Mouse (Mus musculus) hindbrain, embryonic 15.5 days (tissue): ENCODE results near the gene Zfp683. TPM values are rescaled to one million over a fixed set of nuclear protein-coding genes. Genes with fewer than 3 reads are reported as not detected.
A peak's percentile ranks its signal among the peaks of the same experiment; 100 is the strongest.

Source experiments
- ATAC-seq: fragments of 200-750 bp; cut with Nextera tagmentation; 2 replicates; pipeline ENCODE4 v1.8.0; 2017; ENCODE audit warnings: low read depth, moderate number of reproducible peaks, moderate TSS enrichment; ENCODE audit not compliant: low FRiP score
- H3K27ac ChIP-seq: fragments of 300-500 bp; sonication (generic); replicated peaks from 2 replicates; pipeline ENCODE4 v1.5.1; 2015; ENCODE audit warnings: mild to moderate bottlenecking, inconsistent platforms
- H3K27me3 ChIP-seq: fragments of 300-500 bp; sonication (generic); 2 replicates; pipeline ENCODE4 v1.6.1; 2015; ENCODE audit warnings: control low read depth, inconsistent platforms
- H3K36me3 ChIP-seq: fragments of 300-500 bp; sonication (generic); 2 replicates; pipeline ENCODE4 v1.6.1; 2015; ENCODE audit warnings: control low read depth, inconsistent platforms
- H3K4me1 ChIP-seq: fragments of 300-500 bp; sonication (generic); replicated peaks from 2 replicates; pipeline ENCODE4 v1.6.1; 2015; ENCODE audit warnings: control low read depth, inconsistent platforms
- H3K4me2 ChIP-seq: fragments of 300-500 bp; sonication (generic); 2 replicates; pipeline ENCODE4 v1.6.1; 2015; ENCODE audit warnings: moderate library complexity, mild to moderate bottlenecking, inconsistent platforms
- H3K4me3 ChIP-seq: fragments of 300-500 bp; sonication (generic); 2 replicates; pipeline ENCODE4 v1.5.1; 2015; ENCODE audit warnings: mild to moderate bottlenecking, inconsistent platforms
- H3K9ac ChIP-seq: fragments of 300-500 bp; sonication (generic); 2 replicates; pipeline ENCODE4 v1.6.1; 2015; ENCODE audit warnings: inconsistent platforms
- H3K9me3 ChIP-seq: fragments of 300-500 bp; sonication (generic); 2 replicates; pipeline ENCODE4 v1.6.1; 2016; ENCODE audit warnings: control low read depth, inconsistent platforms
- WGBS: fragments of 180-500 bp; shearing (Covaris S2); methylation state at CpG from one replicate; pipeline ENCODE4 v1.1.7; 2015; 5-methylcytosine and 5-hydroxymethylcytosine counted together
- polyA plus RNA-seq: library from polyadenylated mRNA; unstranded; fragments of >200 nt; fragmentation: Nextera tagmentation; extraction: Ambion mirVana; gene quantifications from 2 replicates; pipeline ENCODE4 v1.2.1, GENCODE M21; 2015

The Zfp683 gene
- not detected in 2 replicates for polyA plus RNA-seq

DNA sequence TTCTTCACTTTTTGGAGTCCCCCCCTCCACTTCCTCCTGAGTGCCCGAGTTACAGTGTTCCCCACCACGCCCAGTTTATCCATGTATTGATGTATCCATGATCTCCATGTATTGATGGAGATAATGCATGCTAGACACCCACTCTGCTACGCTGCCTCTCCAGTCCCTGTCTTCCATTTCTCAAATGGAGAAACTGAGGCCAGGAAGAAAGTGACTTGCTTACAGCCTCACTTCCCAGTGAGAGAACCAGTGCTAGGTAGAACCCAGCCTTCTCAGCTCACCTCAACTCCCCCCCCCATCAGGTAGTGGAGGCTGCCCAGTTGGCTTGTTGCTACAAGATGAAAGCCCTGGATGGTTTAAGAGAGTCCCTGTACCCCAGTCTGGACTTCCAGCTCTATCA, at the start of gene Zfp683:
Gene Zfp683 (plus strand): TSS at position 301 of the 400 bp plus-strand sequence.
- ATAC-seq: no peak
- Histone ChIP-seq H3K9me3 (no peaks in the 10 kb centered on the region), H3K36me3 (no peaks in the 10 kb centered on the region), H3K27ac (no peak within 1 kb of the TSS), H3K4me3 (no peak within 1 kb of the TSS), H3K27me3 (no peaks in the 10 kb centered on the region), H3K4me2 (no peak within 1 kb of the TSS), H3K9ac (no peak within 1 kb of the TSS), H3K4me1 (peaks cover 7% of the 10 kb centered on the region; the same call in 1 of the 2 replicates)
- WGBS: 90% methylated on average over 3 of the region's 3 CpGs

DNA sequence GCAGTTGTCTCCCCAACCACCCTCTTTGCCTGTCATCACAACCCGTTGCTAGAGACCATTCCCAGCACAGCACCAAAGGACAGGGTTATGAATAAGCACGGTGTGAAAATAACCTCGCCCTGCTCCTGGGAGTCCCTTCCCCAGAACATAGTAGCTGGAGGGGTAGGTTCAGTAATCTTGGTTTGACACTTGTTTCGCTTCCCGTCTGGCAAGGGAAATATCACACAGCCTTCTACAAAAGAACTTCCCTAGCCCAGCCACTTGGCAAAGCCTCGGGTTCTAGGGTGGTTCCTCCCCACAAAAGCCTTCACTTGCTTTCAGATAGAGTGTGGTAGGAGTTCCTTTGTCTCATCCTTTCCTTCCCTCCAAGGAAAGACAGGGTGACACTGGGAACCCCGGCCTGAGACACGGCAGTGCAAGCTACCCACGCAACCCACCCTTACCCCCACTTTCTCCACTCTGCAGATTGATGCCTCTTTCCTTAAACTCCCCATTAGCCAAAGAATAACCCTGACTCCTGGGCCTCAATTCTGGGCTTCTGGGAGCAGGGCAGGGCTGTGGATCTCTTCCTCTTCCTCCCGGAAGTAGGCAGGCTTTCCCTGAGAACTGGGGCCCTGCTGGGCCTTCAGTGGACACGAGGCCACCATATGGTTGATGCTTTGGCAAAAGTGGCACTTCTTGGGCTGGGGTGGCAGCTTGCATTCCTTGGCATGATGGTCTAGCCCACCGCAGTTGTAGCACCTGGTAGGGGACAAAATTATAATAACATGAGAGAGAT, 47.9 kb upstream of the Zfp683 start:
- Histone ChIP-seq H3K4me2 (no peak overlapping the region), H3K9me3 (no peaks in the 10 kb centered on the region), H3K27me3 (no peaks in the 10 kb centered on the region), H3K9ac (no peak overlapping the region), H3K4me1 (no peaks in the 10 kb centered on the region), H3K36me3 (no peaks in the 10 kb centered on the region), H3K4me3 (no peak overlapping the region), H3K27ac (no peak overlapping the region)
- no peak for ATAC-seq
- 85% methylated on average over 12 of the region's 12 CpGs for WGBS

DNA sequence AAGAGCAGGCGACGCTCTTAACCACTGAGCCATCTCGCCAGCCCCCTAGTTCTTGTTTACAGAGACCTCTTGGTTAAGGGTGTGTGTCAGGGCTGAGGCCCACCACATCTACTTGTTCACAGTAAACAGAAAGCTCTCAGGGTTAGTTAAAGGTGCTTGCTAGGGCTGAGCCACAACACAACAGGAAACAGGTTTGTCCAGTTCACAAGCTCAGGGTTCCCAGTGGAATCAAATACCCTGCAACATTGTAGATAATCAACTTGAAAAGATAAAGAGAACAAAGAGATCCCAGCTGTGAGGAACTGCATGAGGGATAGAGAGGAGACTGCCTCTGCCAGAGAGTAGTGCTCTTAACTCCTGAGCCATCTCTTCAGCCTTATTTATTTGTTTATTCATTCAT, 46.8 kb upstream of the Zfp683 start:
- H3K9ac ChIP-seq: no peak overlapping the region
- 91% methylated on average over 3 of the region's 3 CpGs for WGBS
- no peaks in the 10 kb centered on the region for H3K9me3 ChIP-seq
- H3K36me3 ChIP-seq: no peaks in the 10 kb centered on the region
- H3K4me1 ChIP-seq: no peaks in the 10 kb centered on the region
- no peak overlapping the region for H3K4me2 ChIP-seq
- ATAC-seq: no peak
- H3K27ac ChIP-seq: no peak overlapping the region
- H3K27me3 ChIP-seq: no peaks in the 10 kb centered on the region
- H3K4me3 ChIP-seq: no peak overlapping the region

DNA sequence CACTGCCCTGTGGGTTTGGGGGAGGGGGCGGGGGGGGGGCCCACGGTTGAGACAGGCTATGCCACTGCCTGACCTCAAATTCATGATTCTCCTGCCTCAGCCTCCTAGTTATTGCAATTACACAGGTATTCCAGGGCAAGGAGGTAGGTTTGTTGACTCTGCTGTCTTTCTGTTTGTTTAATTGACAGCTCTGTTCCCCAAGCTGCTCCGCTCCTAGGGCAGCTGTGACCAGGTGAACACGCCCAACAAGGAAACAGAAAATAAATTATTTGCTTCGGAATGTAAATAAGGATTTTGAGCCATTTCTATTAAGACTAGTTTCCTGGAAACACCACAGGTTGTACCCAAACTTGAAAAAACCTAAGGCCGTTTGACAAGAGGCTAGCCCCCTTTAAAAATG, 43.9 kb upstream of the Zfp683 start:
- H3K27ac ChIP-seq: no peak overlapping the region
- H3K9me3 ChIP-seq: no peaks in the 10 kb centered on the region
- no peaks in the 10 kb centered on the region for H3K27me3 ChIP-seq
- ATAC-seq: no peak
- H3K36me3 ChIP-seq: no peaks in the 10 kb centered on the region
- H3K4me2 ChIP-seq: no peak overlapping the region
- WGBS: 68% methylated on average over 6 of the region's 6 CpGs
- H3K9ac ChIP-seq: no peak overlapping the region
- no peak overlapping the region for H3K4me3 ChIP-seq
- H3K4me1 ChIP-seq: no peaks in the 10 kb centered on the region

DNA sequence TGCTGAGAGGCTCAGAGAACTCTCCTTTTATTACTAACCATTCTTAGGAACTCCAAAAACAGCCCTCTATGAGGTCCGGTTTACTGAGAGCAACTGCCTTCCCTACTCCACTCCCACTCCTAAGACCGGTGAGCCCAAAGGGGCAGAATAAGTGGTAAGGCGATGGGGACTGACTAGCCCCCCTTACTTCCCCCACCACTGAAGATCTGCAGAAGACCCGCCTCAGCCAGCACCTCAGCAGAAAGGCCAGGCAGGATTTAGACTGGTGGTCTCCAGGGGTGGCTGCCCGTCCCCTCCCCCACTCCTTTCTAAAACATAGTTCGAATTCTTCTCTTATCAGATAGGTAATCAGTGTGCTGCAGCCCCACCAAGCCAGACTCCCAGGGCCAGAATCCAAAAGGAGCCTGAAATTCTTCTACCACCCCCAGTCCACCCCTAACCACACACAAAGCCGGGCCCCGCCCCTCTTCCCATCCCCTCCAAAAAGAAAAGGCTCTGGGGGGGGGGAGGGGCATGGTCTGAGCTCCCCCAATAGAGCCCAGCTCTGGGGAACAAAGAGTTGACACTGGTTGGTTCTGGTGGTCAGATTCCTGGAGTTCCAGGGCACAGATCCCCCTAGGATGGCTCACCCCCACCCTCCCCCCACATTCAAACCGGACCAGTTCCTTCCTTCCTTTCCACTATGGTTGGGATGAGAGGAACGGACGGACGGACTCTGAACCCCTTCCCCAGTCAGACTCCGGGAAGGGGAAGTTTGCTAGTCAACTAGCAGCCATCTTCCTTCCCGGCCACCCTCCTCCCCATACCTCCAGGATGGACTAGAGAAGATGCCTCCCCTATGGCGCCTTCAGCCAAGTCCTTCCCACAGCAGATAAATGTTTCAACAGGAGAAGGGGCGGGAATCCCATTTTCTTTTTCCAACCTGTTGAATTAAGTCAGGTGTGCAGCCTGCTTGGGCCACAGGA, 41.9 kb upstream of the Zfp683 start:
- ATAC-seq: no peak
- Histone ChIP-seq H3K27ac (no peak overlapping the region), H3K9me3 (no peaks in the 10 kb centered on the region), H3K27me3 (peaks cover 3% of the 10 kb centered on the region; the same call in 1 of the 2 replicates), H3K9ac (no peak overlapping the region), H3K4me2 (no peak overlapping the region), H3K36me3 (no peaks in the 10 kb centered on the region), H3K4me1 (no peaks in the 10 kb centered on the region), H3K4me3 (no peak overlapping the region)
- 6% methylated on average over 16 of the region's 16 CpGs for WGBS

DNA sequence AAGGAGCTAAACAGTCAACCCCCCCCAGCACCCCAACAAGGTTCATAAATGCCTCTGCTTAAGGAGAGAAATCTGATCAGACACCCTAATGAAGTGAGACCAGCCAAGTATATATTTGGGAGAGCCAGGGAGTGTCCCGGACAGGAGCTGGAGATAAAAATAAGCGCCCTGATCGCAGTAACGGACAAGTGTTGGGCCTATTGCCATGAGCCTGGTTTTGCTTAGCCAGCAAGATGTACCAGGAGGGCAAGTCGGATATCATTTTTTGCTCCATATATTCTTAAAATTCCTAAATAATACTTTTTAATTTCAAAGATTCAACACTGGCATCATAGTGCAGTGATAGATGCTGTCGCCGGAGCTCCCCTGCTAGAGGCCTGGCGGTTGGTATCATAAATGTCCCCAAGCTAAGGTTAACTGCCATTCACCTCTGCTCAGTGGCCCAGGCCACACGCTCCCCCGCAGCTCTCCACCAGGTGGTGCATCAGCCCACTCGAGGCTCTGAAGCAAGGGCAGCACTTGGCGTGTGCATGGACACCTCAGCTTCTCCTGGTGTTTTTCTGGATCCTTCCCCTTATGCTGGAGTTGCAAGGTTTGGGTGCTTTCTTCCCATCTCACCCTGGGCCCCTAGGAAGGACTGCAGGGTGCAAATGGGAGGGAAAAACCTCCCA, 40.6 kb upstream of the Zfp683 start:
- Histone ChIP-seq H3K27ac (no peak overlapping the region), H3K36me3 (no peaks in the 10 kb centered on the region), H3K4me3 (no peak overlapping the region), H3K4me1 (peaks cover 8% of the 10 kb centered on the region), H3K9me3 (no peaks in the 10 kb centered on the region), H3K9ac (no peak overlapping the region), H3K27me3 (peaks cover 12% of the 10 kb centered on the region), H3K4me2 (no peak overlapping the region)
- WGBS: 49% methylated on average over 12 of the region's 12 CpGs
- no peak for ATAC-seq

DNA sequence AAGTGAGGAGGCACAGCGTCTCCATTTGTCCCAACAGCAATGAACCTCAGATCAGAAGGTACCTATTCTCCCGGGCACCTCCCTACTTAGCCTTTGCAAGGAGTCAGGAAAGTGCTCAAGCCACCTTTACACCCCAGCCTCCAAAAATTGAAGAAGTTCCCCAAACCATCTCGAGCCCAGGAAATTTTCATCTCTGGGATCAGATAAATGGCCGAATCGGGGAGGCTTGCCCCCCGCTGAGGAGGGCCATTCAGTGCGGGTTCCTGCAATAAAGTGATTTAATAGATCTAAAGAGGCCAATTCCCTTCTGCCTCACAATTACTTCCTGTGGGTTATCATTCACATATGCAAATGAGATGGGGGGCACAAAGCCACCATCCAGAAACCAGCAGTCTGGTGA, 37.4 kb upstream of the Zfp683 start:
- Histone ChIP-seq H3K27ac (no peak overlapping the region), H3K36me3 (no peaks in the 10 kb centered on the region), H3K9ac (no peak overlapping the region), H3K4me3 (no peak overlapping the region), H3K4me1 (peaks cover 33% of the 10 kb centered on the region), H3K9me3 (no peaks in the 10 kb centered on the region), H3K4me2 (no peak overlapping the region), H3K27me3 (peaks cover 25% of the 10 kb centered on the region)
- 3% methylated on average over 7 of the region's 7 CpGs for WGBS
- no peak for ATAC-seq

DNA sequence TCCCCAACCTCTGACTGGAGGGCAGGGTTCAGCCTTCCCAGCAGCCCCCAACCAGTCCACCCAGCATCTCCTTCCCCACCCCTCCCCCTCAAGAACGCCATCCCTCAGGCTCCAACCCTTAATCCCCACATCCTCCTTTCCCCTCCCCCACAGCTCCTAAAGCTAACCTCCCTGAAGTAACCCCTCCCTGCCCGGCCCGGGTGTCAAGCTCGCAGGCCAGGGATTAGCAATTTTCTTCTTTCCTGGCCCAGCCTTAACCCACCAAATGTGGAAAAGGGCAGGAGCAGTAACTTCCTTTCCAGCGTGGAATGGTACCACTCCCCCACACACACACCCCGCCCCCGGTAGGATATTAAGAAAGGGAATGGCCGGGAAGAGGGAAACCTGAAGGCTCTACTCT, 36.9 kb upstream of the Zfp683 start:
- H3K27me3 ChIP-seq: peaks cover 25% of the 10 kb centered on the region
- under 1% methylated on average over 8 of the region's 8 CpGs for WGBS
- peak overlapping the region; percentile 62; the same call in 1 of the 2 replicates for H3K4me2 ChIP-seq
- peaks cover 33% of the 10 kb centered on the region for H3K4me1 ChIP-seq
- no peak for ATAC-seq
- no peak overlapping the region for H3K4me3 ChIP-seq
- H3K9me3 ChIP-seq: no peaks in the 10 kb centered on the region
- H3K9ac ChIP-seq: no peak overlapping the region
- no peaks in the 10 kb centered on the region for H3K36me3 ChIP-seq
- H3K27ac ChIP-seq: no peak overlapping the region

DNA sequence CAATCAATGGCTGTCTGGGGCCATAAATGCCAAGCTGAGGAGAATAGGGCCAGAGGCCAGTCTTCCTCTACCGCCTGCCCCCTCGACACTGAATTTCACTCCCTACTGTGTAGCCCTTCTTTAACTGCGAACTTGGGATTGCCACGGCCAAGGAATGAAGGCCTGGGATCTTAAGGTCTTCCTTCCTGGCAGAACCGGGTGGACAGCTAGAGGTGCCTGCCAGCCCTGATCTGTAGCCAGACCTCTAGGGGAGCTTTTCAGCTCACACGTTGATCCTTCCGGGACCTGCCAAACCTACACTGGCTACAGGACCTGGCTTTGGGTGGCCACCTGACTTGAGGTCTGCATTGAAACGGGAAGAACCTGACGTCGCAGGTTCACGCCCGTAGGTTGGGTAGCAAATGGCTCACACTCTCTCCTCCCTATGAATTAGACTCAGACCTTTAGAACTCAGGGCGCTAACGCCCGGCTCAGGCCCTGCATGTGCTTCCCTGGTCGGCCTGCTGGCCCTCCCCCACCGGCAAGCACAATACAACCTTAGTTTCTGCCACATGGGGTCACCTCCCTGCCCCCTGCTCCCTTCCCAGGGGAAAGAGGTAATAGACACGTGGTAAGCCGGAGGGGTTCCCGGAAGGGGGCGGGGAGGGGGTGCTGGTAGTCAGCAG, 36.3 kb upstream of the Zfp683 start:
- Histone ChIP-seq H3K4me3 (peak overlapping the region; percentile 36), H3K9me3 (no peaks in the 10 kb centered on the region), H3K27ac (no peak overlapping the region), H3K36me3 (no peaks in the 10 kb centered on the region), H3K4me2 (peak overlapping the region; percentile 62), H3K4me1 (peaks cover 33% of the 10 kb centered on the region), H3K9ac (no peak overlapping the region), H3K27me3 (peaks cover 25% of the 10 kb centered on the region)
- no peak for ATAC-seq
- WGBS: 3% methylated on average over 21 of the region's 21 CpGs

DNA sequence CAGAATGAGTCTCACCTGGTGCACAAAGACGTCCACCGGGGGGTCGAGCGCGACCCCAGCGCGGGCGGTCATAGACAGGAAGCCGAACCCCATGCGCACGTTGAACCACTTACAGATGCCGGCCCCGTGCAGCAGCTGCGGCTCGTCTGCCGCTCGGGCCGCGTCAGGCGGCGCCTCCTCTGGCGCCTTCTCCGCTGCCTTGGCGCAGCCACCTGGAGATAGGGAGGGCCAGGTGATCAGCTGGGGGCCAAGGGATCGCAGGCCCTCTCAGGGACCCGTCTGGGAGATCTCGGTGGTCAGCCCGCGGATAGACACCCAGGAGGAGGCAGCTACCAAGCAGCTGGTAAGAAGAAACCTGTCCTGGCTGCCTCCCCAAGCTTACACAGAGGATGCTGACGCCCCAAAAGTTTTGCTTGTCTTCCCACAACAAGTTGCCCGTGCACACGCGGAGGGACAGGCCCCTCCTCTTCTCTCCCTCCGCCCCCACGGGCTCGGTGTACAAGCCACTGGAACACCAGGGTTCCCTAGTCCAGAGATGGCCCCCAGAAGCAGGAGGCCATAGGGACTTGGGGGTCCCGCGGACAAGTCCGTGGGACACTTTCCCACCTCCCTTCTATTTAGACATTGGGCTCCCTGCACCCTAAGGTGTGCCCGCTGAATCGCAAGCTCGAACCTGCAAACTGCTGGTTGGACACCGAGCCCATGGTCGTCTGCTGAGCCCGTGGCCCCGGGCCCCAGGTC, 35.4 kb upstream of the Zfp683 start:
- Histone ChIP-seq H3K4me1 (peaks cover 33% of the 10 kb centered on the region), H3K27me3 (peaks cover 25% of the 10 kb centered on the region), H3K4me2 (peak overlapping the region; percentile 62), H3K9ac (0 out of 2 replicates have a peak overlapping the region, but pooled peaks have one; percentile 19), H3K9me3 (no peaks in the 10 kb centered on the region), H3K4me3 (peak overlapping the region; percentile 36), H3K27ac (no peak overlapping the region), H3K36me3 (no peaks in the 10 kb centered on the region)
- under 1% methylated on average over 46 of the region's 46 CpGs for WGBS
- ATAC-seq: no peak

DNA sequence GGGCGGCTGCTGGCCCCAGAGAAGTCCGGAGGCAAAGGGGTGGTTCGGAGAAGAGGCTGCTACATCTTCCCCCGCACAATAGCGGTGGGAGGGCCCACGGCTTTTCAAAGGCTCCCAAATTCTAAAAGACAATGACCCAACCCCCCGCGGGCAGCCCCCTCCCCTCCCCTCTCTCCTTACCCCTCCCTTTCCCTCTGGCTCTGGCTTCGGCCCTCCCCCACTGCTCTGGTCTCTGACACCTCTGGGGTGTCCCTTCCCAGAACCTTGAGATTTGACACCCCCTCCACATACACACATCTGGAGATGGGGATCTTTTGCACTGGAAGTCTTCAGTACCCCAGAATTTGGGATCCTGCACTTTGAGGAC, 34.9 kb upstream of the Zfp683 start, which contains the start of gene Lin28a:
Gene Lin28a (minus strand): TSS at position 63 of the 367 bp plus-strand sequence.
- H3K4me2 ChIP-seq: peak within 1 kb of the TSS; percentile 62
- H3K27me3 ChIP-seq: peaks cover 25% of the 10 kb centered on the region
- peak within 1 kb of the TSS; percentile 25 for H3K27ac ChIP-seq
- H3K9me3 ChIP-seq: no peaks in the 10 kb centered on the region
- H3K36me3 ChIP-seq: no peaks in the 10 kb centered on the region
- H3K9ac ChIP-seq: peak within 1 kb of the TSS; percentile 19; the same call in 1 of the 2 replicates
- no peak for ATAC-seq
- peaks cover 33% of the 10 kb centered on the region for H3K4me1 ChIP-seq
- 0% methylated on average over 9 of the region's 9 CpGs for WGBS
- peak within 1 kb of the TSS; percentile 36 for H3K4me3 ChIP-seq
